Mouse (Mus musculus) kidney, adult 2 months (tissue): ENCODE measurements around the gene Slc16a11.

ENCODE experiments used
- CTCF ChIP-seq: fragments of 200-500 bp; conservative IDR thresholded peaks from 2 replicates; pipeline ENCODE4 v1.5.1; 2011; ENCODE audit warnings: low read depth, mild to moderate bottlenecking, control low read depth, low read length, moderate library complexity, mixed read lengths; ENCODE audit not compliant: insufficient read depth, insufficient read length
- POLR2A ChIP-seq: fragments of 200-500 bp; IDR thresholded peaks from one replicate; pipeline ENCODE4 v1.6.1; 2011; ENCODE audit warnings: low read depth, low read length, control low read depth

- TF ChIP-seq CTCF: no peak
- TF ChIP-seq POLR2A: no peak
Measured at GRCm38 (mm10) chr11:70216103-70216502, 3.6 kb downstream of the Slc16a11 start.
